Mouse (Mus musculus): ENCODE data around the gene Bcar1. TPM values are rescaled to one million over a fixed set of nuclear protein-coding genes. Genes with fewer than 3 reads are reported as not detected.

Bcar1 gene
- polyA plus RNA-seq, 1 experiment, result 14.0 TPM

DNA sequence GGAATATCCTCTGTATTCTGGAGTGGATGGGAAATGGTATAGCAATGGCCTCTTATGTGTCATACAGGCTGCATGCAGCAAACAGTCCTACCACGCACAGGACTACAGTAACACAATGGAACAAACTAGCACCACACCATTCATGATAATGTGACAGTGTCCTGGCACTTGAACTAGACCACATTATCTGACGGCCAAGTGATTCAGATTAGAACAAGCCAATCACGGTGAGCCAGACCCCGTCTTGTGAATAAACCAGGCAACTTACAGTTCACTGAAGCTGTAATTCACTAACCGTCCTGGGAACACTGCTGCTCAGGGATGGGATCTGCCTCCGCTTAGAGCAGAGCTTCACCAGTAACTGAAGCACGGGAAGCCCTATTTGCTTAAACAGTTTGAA is 35.2 kb upstream of the Bcar1 start:
- no peaks in the 10 kb centered on the region for H3K36me3 ChIP-seq (ENCODE audit: control insufficient read depth, insufficient read depth, low read length)
- no peak for TF ChIP-seq POLR2A (IDR thresholded peaks at IDR 0.05; ENCODE audit: control insufficient read depth, extremely low read depth, insufficient read depth, low read length, poor library complexity)
- no peak for TF ChIP-seq CTCF (IDR thresholded peaks at IDR 0.05; ENCODE audit: borderline replicate concordance, control insufficient read depth, extremely low read depth, insufficient read depth, low read length, poor library complexity)
- no peak for DNase-seq
- H3K4me3 ChIP-seq (ENCODE audit: control insufficient read depth, insufficient read depth, low read length), result no peak overlapping the region
- no peaks in the 10 kb centered on the region for H3K27me3 ChIP-seq (ENCODE audit: control insufficient read depth, insufficient read depth, low read length)
- H3K4me1 ChIP-seq (replicated peaks; ENCODE audit: control insufficient read depth, insufficient read depth, low read length), result no peaks in the 10 kb centered on the region
- WGBS, result 96% methylated on average over 7 of the region's 7 CpGs
- H3K27ac ChIP-seq (ENCODE audit: control insufficient read depth, insufficient read depth, low read length), result no peak overlapping the region

- no peaks in the 10 kb centered on the region for H3K36me3 ChIP-seq (ENCODE audit: control insufficient read depth, insufficient read depth, low read length)
- 83% methylated on average over 4 of the region's 4 CpGs for WGBS
Measured at GRCm38 (mm10) chr8:111776492-111776891, 32.9 kb upstream of the Bcar1 start.

GRCm38 (mm10) chr8:111775766-111776165 is 32.2 kb upstream of the Bcar1 start:
- TF ChIP-seq CTCF (IDR thresholded peaks at IDR 0.05; ENCODE audit: borderline replicate concordance, control insufficient read depth, extremely low read depth, insufficient read depth, low read length, poor library complexity), result no peak
- TF ChIP-seq POLR2A (IDR thresholded peaks at IDR 0.05; ENCODE audit: control insufficient read depth, extremely low read depth, insufficient read depth, low read length, poor library complexity), result no peak
- H3K36me3 ChIP-seq (ENCODE audit: control insufficient read depth, insufficient read depth, low read length), result no peaks in the 10 kb centered on the region
- no peak overlapping the region for H3K4me3 ChIP-seq (ENCODE audit: control insufficient read depth, insufficient read depth, low read length)
- no peaks in the 10 kb centered on the region for H3K4me1 ChIP-seq (replicated peaks; ENCODE audit: control insufficient read depth, insufficient read depth, low read length)
- 99% methylated on average over 6 of the region's 6 CpGs for WGBS
- no peaks in the 10 kb centered on the region for H3K27me3 ChIP-seq (ENCODE audit: control insufficient read depth, insufficient read depth, low read length)
- no peak for DNase-seq
- H3K27ac ChIP-seq (ENCODE audit: control insufficient read depth, insufficient read depth, low read length), result no peak overlapping the region

More at GRCm38 (mm10) chr8:111776492-111776891, 32.9 kb upstream of the Bcar1 start:
- H3K27ac ChIP-seq (ENCODE audit: control insufficient read depth, insufficient read depth, low read length), result no peak overlapping the region
- no peak for TF ChIP-seq CTCF (IDR thresholded peaks at IDR 0.05; ENCODE audit: borderline replicate concordance, control insufficient read depth, extremely low read depth, insufficient read depth, low read length, poor library complexity)
- no peak for TF ChIP-seq POLR2A (IDR thresholded peaks at IDR 0.05; ENCODE audit: control insufficient read depth, extremely low read depth, insufficient read depth, low read length, poor library complexity)
- H3K27me3 ChIP-seq (ENCODE audit: control insufficient read depth, insufficient read depth, low read length), result no peaks in the 10 kb centered on the region
- H3K4me3 ChIP-seq (ENCODE audit: control insufficient read depth, insufficient read depth, low read length), result no peak overlapping the region
- no peak for DNase-seq
- no peaks in the 10 kb centered on the region for H3K4me1 ChIP-seq (replicated peaks; ENCODE audit: control insufficient read depth, insufficient read depth, low read length)

GRCm38 (mm10) chr8:111773476-111773875 is 29.9 kb upstream of the Bcar1 start:
- no peak for DNase-seq

GRCm38 (mm10) chr8:111773057-111773456 is 29.4 kb upstream of the Bcar1 start:
- WGBS, result 95% methylated on average over 7 of the region's 7 CpGs
- Histone ChIP-seq H3K36me3 (ENCODE audit: control insufficient read depth, insufficient read depth, low read length) (no peaks in the 10 kb centered on the region; the same call in 1 of the 2 replicates), H3K4me3 (ENCODE audit: control insufficient read depth, insufficient read depth, low read length) (no peak overlapping the region), H3K27me3 (ENCODE audit: control insufficient read depth, insufficient read depth, low read length) (no peaks in the 10 kb centered on the region), H3K27ac (ENCODE audit: control insufficient read depth, insufficient read depth, low read length) (no peak overlapping the region), H3K4me1 (replicated peaks; ENCODE audit: control insufficient read depth, insufficient read depth, low read length) (no peaks in the 10 kb centered on the region)
- TF ChIP-seq POLR2A (IDR thresholded peaks at IDR 0.05; ENCODE audit: control insufficient read depth, extremely low read depth, insufficient read depth, low read length, poor library complexity) (no peak), CTCF (IDR thresholded peaks at IDR 0.05; ENCODE audit: borderline replicate concordance, control insufficient read depth, extremely low read depth, insufficient read depth, low read length, poor library complexity) (no peak)
- no peak for DNase-seq

More at GRCm38 (mm10) chr8:111773476-111773875, 29.9 kb upstream of the Bcar1 start:
- Histone ChIP-seq H3K4me3 (ENCODE audit: control insufficient read depth, insufficient read depth, low read length) (no peak overlapping the region), H3K4me1 (replicated peaks; ENCODE audit: control insufficient read depth, insufficient read depth, low read length) (no peaks in the 10 kb centered on the region), H3K27me3 (ENCODE audit: control insufficient read depth, insufficient read depth, low read length) (no peaks in the 10 kb centered on the region), H3K27ac (ENCODE audit: control insufficient read depth, insufficient read depth, low read length) (no peak overlapping the region), H3K36me3 (ENCODE audit: control insufficient read depth, insufficient read depth, low read length) (no peaks in the 10 kb centered on the region; the same call in 1 of the 2 replicates)
- no peak for TF ChIP-seq CTCF (IDR thresholded peaks at IDR 0.05; ENCODE audit: borderline replicate concordance, control insufficient read depth, extremely low read depth, insufficient read depth, low read length, poor library complexity)
- no peak for TF ChIP-seq POLR2A (IDR thresholded peaks at IDR 0.05; ENCODE audit: control insufficient read depth, extremely low read depth, insufficient read depth, low read length, poor library complexity)
- WGBS, result 98% methylated on average over 5 of the region's 5 CpGs

DNA sequence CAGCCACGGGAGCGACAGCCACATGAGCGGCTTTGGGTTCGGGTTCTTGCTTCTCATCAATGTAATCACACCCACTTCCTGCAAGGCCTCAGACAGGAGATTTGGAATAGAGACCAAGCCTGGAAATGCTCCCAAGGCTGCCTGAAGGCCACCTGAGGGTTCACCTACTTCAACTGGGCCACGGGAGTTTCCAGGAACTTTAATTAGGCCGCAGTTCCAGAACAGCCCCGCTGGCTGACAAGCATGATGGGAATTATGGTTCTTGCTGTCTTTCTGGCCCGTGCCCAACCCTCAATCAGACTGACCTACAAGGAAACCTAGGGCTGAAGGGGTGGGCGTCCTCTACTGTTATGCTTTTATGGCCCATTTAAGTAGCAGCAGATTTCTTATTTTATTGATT is 28.5 kb upstream of the Bcar1 start:
- no peaks in the 10 kb centered on the region for H3K27me3 ChIP-seq (ENCODE audit: control insufficient read depth, insufficient read depth, low read length)
- H3K4me1 ChIP-seq (replicated peaks; ENCODE audit: control insufficient read depth, insufficient read depth, low read length), result no peaks in the 10 kb centered on the region
- DNase-seq, result no peak
- no peak overlapping the region for H3K27ac ChIP-seq (ENCODE audit: control insufficient read depth, insufficient read depth, low read length)
- no peak overlapping the region for H3K4me3 ChIP-seq (ENCODE audit: control insufficient read depth, insufficient read depth, low read length)
- no peaks in the 10 kb centered on the region; the same call in 1 of the 2 replicates for H3K36me3 ChIP-seq (ENCODE audit: control insufficient read depth, insufficient read depth, low read length)
- 93% methylated on average over 9 of the region's 9 CpGs for WGBS
- TF ChIP-seq CTCF (IDR thresholded peaks at IDR 0.05; ENCODE audit: borderline replicate concordance, control insufficient read depth, extremely low read depth, insufficient read depth, low read length, poor library complexity), result no peak
- TF ChIP-seq POLR2A (IDR thresholded peaks at IDR 0.05; ENCODE audit: control insufficient read depth, extremely low read depth, insufficient read depth, low read length, poor library complexity), result no peak

DNA sequence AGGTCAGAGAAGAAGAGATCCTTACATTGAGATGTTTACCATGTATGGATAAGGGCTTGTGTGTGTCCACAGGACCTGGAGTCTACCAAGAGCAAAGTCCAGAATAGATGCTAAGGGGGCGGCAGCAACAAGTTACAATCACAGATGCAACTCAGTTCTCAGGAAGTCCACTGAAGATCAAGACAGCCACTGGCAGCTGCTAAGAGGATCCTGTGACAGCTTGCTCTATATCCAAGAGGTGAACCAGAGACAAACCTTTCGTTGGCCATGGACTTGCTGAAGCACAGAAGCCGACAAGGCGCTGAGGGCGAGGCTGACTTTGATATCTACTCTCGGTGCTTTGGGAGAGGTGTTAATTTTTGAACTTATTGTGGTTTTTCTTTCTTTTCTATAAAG is 28.0 kb upstream of the Bcar1 start:
- no peak for DNase-seq
- 96% methylated on average over 6 of the region's 6 CpGs for WGBS
- Histone ChIP-seq H3K4me1 (replicated peaks; ENCODE audit: control insufficient read depth, insufficient read depth, low read length) (no peaks in the 10 kb centered on the region), H3K27me3 (ENCODE audit: control insufficient read depth, insufficient read depth, low read length) (no peaks in the 10 kb centered on the region), H3K4me3 (ENCODE audit: control insufficient read depth, insufficient read depth, low read length) (no peak overlapping the region), H3K36me3 (ENCODE audit: control insufficient read depth, insufficient read depth, low read length) (no peaks in the 10 kb centered on the region; the same call in 1 of the 2 replicates), H3K27ac (ENCODE audit: control insufficient read depth, insufficient read depth, low read length) (no peak overlapping the region)
- TF ChIP-seq CTCF (IDR thresholded peaks at IDR 0.05; ENCODE audit: borderline replicate concordance, control insufficient read depth, extremely low read depth, insufficient read depth, low read length, poor library complexity) (no peak), POLR2A (IDR thresholded peaks at IDR 0.05; ENCODE audit: control insufficient read depth, extremely low read depth, insufficient read depth, low read length, poor library complexity) (no peak)
